Mouse (Mus musculus): ENCODE data around the gene Sh3rf3.

The Sh3rf3 gene

DNA sequence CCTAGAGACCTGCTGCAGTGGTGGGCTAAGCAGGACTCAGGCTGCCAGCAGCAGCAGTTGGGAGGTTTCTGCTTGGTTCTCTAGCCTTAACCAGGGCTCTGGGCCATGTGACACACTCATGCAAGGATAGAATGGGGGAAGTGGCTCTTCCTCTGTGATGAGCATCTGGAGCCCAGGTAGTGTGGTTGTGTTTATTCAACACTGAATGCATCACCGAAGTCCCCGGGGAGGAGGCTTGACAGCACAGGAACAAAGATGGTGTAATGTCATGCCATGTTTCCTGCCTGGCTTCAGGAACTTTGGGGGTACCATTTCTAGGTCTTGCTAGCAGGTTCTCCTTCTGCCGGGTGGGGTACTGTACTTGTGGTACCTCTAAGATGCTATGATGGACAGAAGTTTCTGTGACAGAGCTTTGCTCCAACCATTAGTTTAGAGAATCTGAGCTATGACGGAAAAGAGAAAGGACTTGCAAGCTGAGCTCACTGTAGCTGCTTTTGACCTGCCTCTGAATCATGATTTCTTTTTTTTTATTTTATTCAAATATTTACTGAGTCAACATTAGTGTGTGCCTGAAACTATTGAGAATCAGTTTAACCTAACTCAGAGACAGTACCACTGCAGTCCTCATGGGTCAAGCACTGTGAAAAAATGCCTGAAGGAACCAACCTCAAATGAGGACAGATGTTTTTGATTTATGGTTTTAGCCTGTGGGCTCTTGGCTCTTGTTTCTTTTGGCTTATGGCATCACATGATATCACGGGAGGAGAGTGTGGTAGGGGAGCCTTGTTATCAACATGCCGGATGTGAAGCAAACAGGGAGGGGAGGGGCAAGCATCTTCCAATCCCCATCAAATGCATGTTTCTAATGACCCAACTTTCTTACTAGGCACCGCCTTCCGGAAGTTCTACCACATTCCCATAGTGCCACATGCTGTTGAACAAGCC, 102.4 kb downstream of the Sh3rf3 start:
- intact Hi-C loops (cut with DNase I) = no loop called here

DNA sequence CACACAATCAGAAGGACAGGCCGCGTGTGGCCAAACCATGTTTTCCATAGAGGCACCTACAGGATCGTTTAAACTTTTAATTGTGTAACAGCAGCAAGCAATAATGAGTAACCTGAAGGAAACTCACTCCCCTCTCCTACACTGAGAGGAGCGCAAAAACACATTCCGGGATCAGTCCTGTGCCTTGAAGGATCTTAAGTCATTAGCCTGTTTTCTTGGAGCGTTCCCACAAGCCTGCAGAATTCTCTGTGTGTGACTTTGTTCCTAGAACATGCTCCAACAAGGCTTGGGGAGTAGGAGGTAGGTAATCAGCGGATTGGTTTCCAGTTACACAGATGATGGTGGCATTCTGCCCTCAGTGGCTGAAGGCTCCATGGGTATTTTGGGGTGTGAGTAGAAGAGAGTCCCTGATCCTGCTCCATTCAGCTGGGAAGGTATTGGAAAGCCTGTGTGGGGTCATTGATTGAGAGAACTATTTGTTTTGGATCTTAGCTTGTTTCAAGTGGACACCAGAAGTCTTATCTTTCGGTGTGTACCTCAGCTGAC, 108.6 kb downstream of the Sh3rf3 start:
- intact Hi-C loops (cut with DNase I) = no loop called here

DNA sequence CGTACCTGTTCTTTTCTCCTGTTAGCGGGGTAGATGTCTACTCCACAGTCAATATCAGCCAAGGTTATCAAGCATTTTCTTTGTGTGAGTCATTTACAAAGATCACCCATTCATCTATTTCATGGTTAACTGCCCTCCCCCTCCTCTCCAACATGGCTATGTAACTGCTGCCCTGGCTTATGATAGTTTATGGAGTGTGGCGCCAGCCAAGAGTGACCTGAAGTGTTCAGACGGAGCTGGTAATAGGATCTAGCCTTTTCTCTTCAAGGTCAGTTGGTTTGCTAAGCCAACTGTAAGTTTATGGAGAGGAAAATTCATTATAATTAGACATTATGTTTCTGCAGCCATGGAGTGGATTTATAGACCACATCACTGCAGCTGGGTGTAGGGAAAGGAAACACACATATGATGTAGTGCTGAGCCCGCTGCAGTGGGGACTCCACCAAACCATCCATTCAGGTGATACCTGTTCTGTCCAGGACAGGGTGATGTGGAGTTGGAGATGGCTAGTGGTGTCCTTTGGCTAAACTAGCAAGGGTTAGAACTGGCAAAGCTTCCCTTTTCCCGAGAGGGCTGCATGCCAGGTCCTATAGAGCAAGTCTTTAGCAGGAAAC, 109.2 kb downstream of the Sh3rf3 start:
- intact Hi-C loops (cut with DNase I) = no loop called here

DNA sequence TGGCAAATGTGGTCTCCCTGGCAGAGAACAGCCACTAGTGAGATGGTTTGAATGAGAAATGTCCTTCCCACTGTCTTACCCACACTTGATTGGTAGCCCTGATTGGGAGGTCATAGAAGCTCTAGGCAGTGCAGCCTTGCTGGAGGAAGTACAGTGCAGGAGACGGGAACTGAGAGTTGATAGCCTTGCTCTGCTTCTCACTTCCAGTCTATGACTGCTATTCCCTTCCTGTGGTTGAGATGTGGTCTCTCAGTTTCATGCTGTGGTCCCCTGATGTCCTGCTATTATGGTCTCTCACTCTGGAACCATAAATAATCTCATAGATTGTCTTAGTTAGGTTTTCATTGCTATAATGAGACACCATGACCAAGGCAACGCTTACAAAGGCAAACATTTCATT, 109.8 kb downstream of the Sh3rf3 start:
- intact Hi-C loops (cut with DNase I) = no loop called here

DNA sequence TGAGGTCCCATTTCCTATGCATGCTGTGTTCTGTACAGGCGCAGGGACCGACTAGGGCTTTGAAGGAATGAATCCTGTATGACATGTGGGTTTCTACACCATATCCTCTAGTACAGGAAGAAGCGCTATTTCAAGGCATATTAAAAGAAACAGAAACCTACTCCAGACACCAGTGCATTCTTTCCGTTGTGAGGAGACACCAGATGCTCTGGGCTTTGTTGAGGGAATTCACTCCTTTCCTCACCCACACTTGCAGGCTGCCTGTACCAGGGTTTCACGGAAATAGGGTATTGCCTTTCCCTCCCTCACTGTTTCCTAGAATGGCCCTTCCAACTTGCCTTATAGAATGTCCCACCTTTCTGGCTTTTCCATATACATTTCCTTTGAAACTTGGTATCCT, 113.4 kb downstream of the Sh3rf3 start:
- intact Hi-C loops (cut with DNase I) = no loop called here

DNA sequence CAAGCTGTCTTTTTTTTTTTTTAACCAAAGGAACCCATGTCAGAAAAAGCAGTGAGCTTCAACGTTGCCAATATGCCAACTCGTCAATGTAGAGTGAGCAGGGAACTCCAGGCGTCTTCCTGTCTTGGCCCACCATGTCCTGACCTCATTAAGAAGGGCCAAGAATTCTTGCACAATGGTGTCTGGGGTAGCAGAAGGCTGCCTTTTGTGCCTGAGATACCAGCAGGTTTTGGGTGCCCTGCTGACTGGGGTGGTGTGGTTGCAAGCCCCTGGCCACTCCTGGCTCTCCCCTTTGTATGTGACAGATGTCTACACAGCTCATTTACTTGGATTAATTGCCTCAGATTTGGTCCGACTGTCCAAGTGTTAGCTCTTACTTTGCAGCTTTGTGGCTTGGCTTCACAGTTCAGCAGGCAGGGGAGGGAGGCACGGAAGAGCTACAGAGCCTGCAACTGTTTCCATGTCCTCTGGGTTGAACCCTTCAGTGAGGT, 115.8 kb downstream of the Sh3rf3 start:
- intact Hi-C loops (cut with DNase I) = no loop called here

DNA sequence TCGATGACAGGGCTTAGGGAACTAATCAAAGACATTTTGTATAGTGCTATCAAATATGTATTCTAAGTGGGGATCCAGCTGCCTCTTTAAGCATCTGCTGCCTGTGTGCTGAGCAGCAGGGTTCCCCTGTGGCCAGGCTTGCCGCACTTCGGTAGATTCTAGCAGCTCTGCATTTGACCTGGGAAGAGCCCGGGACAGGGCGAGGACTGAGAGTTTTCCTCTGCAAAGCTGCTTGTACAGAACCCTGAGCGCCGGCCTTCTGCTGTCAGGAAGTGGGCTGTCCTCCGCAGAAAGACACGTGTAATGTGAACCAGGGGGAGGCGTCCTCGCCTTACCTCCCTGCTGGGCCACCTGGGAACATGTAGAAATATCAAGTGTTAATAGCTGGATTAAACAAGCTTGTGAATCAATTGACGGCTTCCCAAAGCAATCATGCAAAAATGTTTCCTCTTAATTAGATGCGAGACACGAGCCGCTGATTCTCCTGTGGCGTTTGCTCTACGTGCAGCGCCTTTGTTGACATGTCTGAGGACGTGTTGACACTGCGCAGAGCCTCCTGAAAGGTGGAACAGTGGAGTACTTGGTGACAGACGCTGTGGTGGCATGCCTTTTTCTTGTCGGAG, 119.1 kb downstream of the Sh3rf3 start:
- intact Hi-C loops (cut with DNase I) = no loop called here

DNA sequence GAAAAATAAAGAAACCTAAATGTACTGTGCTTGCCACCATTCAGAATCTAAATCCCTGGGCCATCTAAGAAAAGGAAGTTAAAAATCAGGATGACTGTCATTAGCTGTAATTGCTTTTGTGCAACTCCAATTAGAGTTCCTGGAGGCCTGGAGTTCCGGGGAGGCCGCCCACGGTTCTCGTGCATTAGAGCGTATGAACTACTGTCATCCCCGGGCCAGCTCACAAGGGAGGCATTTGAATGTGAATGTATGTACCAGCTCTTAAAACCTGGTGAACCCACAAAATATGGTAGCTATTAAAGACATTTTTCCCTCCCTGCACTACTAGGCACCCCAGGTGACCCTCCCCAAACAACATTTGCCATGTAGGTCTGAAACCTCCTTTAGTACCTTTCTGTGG, 122.4 kb downstream of the Sh3rf3 start:
- intact Hi-C loops (cut with DNase I) = no loop called here

DNA sequence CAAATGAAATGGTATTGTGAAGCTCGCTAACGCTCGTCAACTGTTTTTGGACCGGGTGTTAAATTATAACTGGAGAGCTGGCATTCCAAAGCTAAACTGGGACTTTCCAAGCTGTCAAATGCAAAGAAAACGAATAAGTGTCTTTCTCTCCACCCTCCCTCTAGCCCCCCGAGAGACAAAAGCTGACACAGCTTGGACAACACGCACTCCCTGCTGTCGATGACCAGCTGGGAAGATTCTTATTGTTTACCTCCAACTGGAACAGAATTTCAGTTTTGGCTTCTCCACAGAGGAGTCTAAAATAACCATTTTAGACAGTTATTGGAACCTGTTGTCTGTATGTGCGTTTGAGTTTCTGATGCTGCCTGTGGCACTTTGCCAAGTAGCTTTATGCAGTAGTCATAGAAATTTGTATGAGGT, 123.3 kb downstream of the Sh3rf3 start:
- intact Hi-C loops (cut with DNase I) = no loop called here

DNA sequence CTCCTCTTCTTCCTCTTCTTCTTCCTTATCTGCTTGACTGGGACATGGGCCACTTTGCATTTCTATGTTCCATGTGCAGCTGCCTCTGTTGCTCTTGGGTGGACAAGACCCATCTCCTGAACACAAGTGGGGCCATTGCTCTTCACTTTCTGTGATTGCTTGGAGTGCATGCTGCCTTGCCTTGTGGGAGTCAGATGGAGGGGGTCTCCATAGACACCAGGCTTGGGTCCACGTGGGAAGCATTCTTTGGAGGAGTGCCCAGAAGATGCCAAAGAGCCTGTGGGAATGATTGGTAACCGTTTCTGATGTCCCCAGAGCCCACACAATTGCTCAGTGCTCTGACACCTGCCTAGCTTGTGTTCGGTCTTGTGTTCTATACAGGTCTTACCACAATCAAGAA, 124.4 kb downstream of the Sh3rf3 start:
- intact Hi-C loops (cut with DNase I) = no loop called here

DNA sequence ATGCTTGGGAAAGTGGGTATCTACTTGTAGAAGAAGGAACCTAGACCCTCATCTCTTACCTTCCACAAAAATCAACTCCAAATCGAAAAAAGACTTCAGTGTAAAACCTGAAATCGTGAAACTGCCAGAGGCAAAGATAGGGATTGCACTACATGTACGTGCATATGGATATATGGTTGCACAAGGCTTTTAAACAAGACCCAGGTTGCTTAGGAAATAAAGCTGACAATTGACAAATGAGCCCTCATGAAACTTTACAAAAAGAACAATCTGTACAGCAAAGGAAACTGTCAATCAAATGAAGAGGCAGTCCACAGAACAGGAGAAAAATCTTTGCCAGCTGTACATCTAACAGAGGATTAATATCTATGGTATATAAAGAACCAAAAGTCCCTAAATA, 129.7 kb downstream of the Sh3rf3 start:
- intact Hi-C loops (cut with DNase I) = no loop called here

DNA sequence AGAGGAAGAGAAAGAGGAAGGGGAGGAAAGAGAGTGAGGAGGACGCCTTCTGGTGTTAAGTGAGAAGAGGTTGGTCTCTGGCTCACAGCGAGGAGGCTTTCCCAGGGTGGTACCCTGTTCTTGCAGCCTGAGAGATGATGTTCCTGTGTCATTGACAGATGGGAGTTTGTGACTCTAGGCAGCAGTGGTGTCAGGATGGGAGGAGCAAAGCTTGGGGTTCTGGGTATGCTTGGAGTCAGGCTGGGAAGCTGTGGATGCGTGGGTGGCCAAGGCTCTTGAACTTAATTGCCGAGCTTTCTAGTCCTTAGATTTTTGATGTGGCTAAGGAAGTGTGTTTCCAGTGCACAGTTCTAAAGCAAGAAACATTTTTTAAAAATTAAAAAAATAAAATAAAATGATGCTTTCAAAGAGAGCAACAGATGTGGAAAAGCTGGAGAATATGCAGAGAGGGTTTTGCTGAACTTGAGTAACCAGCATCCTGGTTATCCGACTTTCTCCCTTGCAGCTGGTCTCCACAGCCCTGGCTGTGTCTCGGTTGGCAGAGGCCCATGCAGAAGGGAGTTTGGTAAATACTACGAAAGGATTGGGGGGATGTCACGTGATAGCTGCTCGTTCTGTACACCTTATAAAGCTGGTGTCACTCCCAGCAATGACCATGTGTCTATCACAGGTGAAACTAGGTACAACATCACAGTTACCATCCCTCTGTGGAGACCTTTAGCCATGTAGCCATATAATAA, 130.7 kb downstream of the Sh3rf3 start:
- intact Hi-C loops (cut with DNase I) = no loop called here

DNA sequence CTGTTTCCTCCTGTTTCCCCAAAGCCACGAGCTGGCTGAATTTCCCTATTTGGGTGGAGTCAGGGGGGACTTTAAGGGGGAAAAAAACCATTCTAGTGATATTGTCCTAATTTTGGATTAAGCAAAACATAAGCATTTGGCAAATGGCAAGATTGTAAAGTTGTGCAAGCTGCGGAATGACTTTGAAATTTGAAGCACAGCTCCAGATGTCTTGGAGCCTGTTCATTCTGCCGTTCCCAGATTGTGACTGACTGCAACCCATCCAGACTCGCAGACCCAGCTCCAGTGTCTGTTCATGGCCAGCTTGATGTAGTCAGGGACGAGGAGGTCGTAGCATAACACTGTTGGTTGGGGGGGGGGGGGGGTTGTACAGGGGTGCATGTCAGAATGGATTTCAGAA, 131.8 kb downstream of the Sh3rf3 start:
- intact Hi-C loops (cut with DNase I) = no loop called here

DNA sequence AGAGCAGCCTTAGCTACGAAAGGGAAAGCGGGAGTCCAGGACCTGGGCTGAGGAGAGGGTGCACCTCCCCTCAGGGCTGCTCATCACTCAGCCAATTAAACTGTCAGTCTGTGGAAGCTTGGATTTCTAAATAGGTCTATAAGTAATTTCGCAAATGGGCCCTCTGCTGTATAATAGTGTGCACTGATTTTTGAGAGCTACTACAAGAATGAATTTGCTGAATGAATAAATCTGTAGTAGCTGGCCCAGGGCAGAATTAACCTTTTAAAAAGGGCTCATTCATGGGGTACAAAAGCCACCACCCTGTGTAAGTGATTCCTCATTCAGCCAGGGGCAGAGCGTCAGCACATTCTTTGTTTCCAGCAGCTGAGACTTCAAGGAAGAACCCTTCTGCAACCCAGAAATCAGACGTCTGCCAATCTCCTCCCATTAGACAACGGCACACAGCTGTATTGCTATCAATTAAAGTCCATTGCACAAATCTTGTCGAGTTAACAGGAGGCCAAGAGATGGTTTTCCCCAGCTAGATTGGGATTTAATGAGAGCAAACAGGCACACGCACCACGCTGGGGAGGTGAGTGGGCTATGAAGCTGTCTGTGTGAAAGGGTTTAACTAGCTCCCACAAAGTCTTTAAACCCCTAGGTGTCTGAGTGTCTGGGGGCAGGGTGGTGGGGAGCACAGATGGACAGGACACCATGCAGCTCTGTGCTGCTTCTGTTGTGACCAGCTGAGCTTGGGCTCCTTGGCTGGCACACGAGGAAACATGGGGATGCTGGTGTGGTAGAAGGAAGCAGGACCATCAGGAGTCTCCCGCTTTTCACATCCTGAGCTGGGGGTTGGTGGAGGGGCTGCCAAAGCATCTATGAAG, 136.8 kb downstream of the Sh3rf3 start:
- intact Hi-C loops (cut with DNase I) = no loop called here

DNA sequence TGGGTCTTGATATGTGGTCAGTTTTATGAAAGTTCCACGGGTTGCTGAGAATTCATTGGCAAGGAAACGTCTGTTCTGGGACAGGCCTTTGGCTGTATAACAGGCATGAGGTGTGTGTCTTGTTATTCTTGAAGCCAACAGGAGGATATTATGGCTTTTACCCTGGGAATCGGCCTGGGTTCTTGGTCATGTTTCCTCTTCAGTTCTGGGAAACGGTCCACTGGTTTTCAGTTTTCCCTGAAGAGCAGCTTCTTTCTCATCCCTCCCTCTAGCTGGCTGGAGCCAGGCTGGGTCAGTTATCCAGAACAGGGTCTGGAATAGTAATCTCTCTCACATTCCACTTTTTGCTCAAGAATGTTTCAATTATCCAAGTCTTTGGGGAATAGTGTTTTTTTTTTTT, 147.0 kb downstream of the Sh3rf3 start:
- intact Hi-C loops (cut with DNase I) = no loop called here

DNA sequence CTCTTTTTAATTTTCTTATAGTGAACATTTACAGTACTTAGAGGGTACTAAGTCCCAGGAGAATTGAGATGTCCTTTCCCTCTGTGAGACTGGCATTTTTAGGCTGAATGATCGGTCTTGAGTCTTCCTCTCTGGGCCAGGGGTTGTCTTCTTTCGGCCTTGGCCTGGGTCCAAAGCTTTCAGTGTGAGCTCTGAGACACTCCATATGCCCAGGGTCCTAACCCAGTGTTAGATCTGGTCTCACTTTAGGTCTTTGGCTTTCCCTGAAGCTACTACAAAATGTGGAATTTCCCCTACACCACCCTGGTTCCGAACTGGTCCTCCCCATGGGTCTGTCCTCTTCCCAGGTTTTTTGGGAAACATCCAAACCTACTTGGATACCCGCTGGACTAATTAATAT, 155.1 kb downstream of the Sh3rf3 start:
- intact Hi-C loops (cut with DNase I) = no loop called here

DNA sequence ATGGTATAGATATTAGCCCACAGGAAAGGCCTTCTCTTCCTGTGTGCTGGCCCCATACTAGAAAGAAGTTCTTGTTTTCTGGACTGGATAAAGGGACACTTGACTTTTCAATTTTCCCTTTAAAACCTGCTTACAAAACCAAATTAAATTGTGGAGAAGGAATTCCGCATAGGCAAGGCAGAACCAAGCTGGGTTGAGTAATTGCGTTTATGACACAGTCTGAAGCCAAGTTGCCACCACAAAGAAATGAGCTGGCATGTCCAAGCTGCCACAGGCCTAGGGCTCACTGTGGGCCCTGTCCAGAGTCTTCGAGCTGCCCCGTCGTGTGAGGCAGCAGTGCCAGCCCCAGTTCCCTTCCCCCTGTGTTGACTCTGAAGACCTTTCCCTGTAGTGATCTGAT, 156.2 kb downstream of the Sh3rf3 start:
- intact Hi-C loops (cut with DNase I) = no loop called here

DNA sequence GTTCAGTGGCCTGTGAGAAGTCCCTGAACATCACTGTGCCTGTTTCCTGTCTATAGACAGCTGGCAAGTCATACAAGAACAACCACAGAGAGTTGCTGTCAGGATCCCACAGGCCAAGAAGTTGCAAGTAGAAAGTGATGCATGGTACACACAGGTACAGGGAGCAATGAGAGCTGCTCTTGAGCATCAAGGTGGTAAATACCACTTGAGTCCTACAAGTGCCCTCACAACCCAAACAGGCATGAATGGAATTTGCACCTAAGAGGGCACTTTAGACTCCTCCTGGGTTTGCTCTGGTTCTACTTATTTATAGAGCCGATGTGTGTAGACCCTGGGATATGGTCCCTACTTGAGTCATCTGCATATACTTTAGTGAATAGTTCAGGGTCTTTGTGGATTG, 159.0 kb downstream of the Sh3rf3 start:
- intact Hi-C loops (cut with DNase I) = loop anchor here (10.0 kb wide), 1 partner anchor 357 kb away; no protein-coding TSS in a partner anchor

DNA sequence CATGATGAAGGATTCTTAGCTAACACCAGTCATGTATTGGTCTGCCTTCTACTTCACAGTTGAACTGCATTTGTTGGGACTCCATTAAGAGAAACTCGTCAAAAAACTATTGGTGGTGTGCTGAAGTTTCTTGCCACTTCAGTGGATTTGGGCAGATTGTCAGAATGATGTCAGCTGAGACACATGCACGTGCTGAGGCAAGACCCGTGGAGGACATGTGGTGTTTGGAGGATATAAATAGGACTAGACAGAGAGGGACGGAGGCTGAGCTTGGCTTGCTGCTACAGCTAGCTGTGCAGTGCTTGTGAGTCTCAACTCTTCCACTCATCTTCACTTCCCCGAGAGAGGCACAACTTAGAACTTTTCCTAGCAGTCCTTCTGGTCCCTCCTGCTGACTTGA, 161.0 kb downstream of the Sh3rf3 start:
- intact Hi-C loops (cut with DNase I) = loop anchor here (10.0 kb wide), 1 partner anchor 359 kb away; no protein-coding TSS in a partner anchor
